Mouse (Mus musculus): Measurements from ENCODE around the gene Galnt15.

GRCm38 (mm10) chr14:32028681-32029091, at the start of gene Galnt15:
- TF ChIP-seq CTCF (IDR thresholded peaks at IDR 0.05; ENCODE audit: control insufficient read depth, insufficient read depth, insufficient replicate concordance, low read depth, low read length) (no peak), POLR2A (IDR thresholded peaks at IDR 0.05; ENCODE audit: control insufficient read depth, low read depth, low read length) (no peak)

Data from testis, adult 2 months (tissue).